Mouse (Mus musculus) heart, embryonic 14.5 days (tissue): ENCODE data around the gene Ksr1. TPM values are rescaled to one million over a fixed set of nuclear protein-coding genes. Genes with fewer than 3 reads are reported as not detected.
A peak's percentile ranks its signal among the peaks of the same experiment; 100 is the strongest.

Source experiments
- ATAC-seq: fragments of 200-750 bp; cut with Nextera tagmentation; 2 replicates; pipeline ENCODE4 v1.8.0; 2017; ENCODE audit warnings: low read depth, moderate TSS enrichment; ENCODE audit not compliant: insufficient number of reproducible peaks, insufficient read depth, low FRiP score
- H3K27ac ChIP-seq, 2 experiments: fragments of 200-500 bp in 1 of 2; fragments of 300-500 bp in 1 of 2; sonication (generic) in 1 of 2; replicated peaks in 1 of 2; 2 replicates each; pipeline ENCODE4 v1.5.1; 2012 to 2014; ENCODE audit warnings: low read depth in 2 of 2, low read length in 2 of 2, control low read depth in 1 of 2, mild to moderate bottlenecking in 1 of 2, mixed read lengths in 1 of 2; ENCODE audit not compliant: control insufficient read depth in 1 of 2, insufficient read depth in 1 of 2
- H3K27me3 ChIP-seq: fragments of 300-500 bp; sonication (generic); 2 replicates; pipeline ENCODE4 v1.6.1; 2014; ENCODE audit warnings: mild to moderate bottlenecking, low read length, control low read depth; ENCODE audit not compliant: control insufficient read depth, insufficient read depth
- H3K36me3 ChIP-seq: fragments of 300-500 bp; sonication (generic); 2 replicates; pipeline ENCODE4 v1.6.1; 2014; ENCODE audit warnings: mild to moderate bottlenecking, control low read depth, low read length, mixed read lengths; ENCODE audit not compliant: control insufficient read depth, insufficient read depth
- H3K4me1 ChIP-seq, 2 experiments: fragments of 200-500 bp in 1 of 2; fragments of 300-500 bp in 1 of 2; sonication (generic) in 1 of 2; 2 replicates each; pipeline ENCODE4 v1.6.1; 2012 to 2014; ENCODE audit warnings: low read length in 2 of 2, control low read depth in 1 of 2, mixed read lengths in 1 of 2; ENCODE audit not compliant: control insufficient read depth in 2 of 2, insufficient read depth in 2 of 2
- H3K4me2 ChIP-seq: fragments of 300-500 bp; sonication (generic); 2 replicates; pipeline ENCODE4 v1.6.1; 2014; ENCODE audit warnings: mild to moderate bottlenecking, low read length
- H3K4me3 ChIP-seq, 2 experiments: fragments of 200-500 bp in 1 of 2; fragments of 300-500 bp in 1 of 2; sonication (generic) in 1 of 2; 2 replicates each; pipeline ENCODE4 v1.5.1; 2012 to 2014; ENCODE audit warnings: low read length in 2 of 2, mild to moderate bottlenecking in 2 of 2, control low read depth in 1 of 2, low read depth in 1 of 2, moderate library complexity in 1 of 2; ENCODE audit not compliant: control insufficient read depth in 1 of 2, insufficient read depth in 1 of 2
- H3K9ac ChIP-seq: fragments of 300-500 bp; sonication (generic); 2 replicates; pipeline ENCODE4 v1.6.1; 2014; ENCODE audit warnings: mild to moderate bottlenecking, low read length
- H3K9me3 ChIP-seq: fragments of 300-500 bp; sonication (generic); 2 replicates; pipeline ENCODE4 v1.6.1; 2016; ENCODE audit warnings: low read length, control low read depth; ENCODE audit not compliant: control insufficient read depth
- WGBS: fragments of 180-500 bp; shearing (Covaris S2); extraction: QIAGEN DNeasy Blood & Tissue Kit; methylation state at CpG from one replicate; pipeline ENCODE4 v1.1.7; 2014; 5-methylcytosine and 5-hydroxymethylcytosine counted together
- polyA plus RNA-seq: library from polyadenylated mRNA; unstranded; fragments of >200 nt; fragmentation: Nextera tagmentation; extraction: Ambion mirVana; gene quantifications from 2 replicates; pipeline ENCODE4 v1.2.1, GENCODE M21; 2014

Ksr1 gene
- polyA plus RNA-seq, 1 experiment from 2014 or later: 5.8 TPM

DNA sequence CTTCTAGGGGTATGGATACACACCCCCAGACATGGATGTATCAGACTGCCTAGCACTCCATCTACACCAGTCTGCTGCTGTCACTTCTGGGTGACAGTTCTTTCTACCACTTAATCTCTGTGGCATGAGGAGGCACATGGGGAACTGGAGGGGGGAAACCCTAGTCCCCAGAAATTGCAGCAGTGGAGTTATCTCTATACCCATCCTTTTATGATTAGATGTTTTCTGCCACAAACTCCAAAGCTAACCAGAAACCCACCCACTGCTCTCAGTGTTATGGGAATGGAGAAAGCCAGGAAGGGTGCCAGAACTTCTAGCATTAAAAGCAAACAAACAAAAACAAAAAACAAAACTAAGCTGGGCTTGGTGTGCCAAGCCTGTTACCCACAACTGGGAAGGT, 92.8 kb downstream of the Ksr1 start:
- Histone ChIP-seq H3K4me2 (no peak overlapping the region), H3K27me3 (no peaks in the 10 kb centered on the region), H3K9me3 (no peaks in the 10 kb centered on the region), H3K4me1 (peaks cover 38 to 58% of the 10 kb centered on the region in 2 experiments), H3K4me3 (no peak overlapping the region), H3K9ac (no peak overlapping the region), H3K36me3 (no peaks in the 10 kb centered on the region), H3K27ac (no peak overlapping the region)
- no peak for ATAC-seq

DNA sequence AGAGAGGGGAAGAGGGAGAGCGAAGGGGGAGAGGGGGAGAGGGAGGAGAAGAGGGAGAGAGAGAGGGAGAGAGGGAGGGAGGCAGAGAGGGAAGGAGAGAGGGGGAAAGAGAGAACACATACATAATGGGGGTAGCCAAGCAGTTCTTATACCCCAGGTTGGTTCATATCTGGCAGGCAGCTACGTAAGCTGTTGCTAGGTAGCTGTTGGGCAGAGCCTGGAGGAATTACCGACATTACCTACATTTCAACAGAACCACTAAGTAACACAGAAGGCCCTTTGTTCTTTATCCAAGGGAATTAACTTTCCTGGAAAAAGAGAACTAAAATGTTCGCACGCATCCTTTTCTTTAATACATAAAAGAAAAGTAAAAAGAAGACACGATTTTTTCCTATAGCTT, 93.4 kb downstream of the Ksr1 start:
- peaks cover 34 to 55% of the 10 kb centered on the region in 2 experiments for H3K4me1 ChIP-seq
- H3K4me2 ChIP-seq: no peak overlapping the region
- no peak overlapping the region for H3K4me3 ChIP-seq
- H3K9me3 ChIP-seq: no peaks in the 10 kb centered on the region
- H3K36me3 ChIP-seq: no peaks in the 10 kb centered on the region
- H3K27me3 ChIP-seq: no peaks in the 10 kb centered on the region
- H3K27ac ChIP-seq: no peak overlapping the region
- WGBS: 80% methylated on average over 6 of the region's 6 CpGs
- no peak for ATAC-seq
- H3K9ac ChIP-seq: no peak overlapping the region

- H3K4me1 ChIP-seq: peaks cover 34 to 58% of the 10 kb centered on the region in 2 experiments
- no peak for ATAC-seq
- no peak overlapping the region for H3K4me3 ChIP-seq
- WGBS: 82% methylated on average over 9 of the region's 9 CpGs
- no peak overlapping the region for H3K9ac ChIP-seq
- no peaks in the 10 kb centered on the region for H3K36me3 ChIP-seq
- no peaks in the 10 kb centered on the region for H3K27me3 ChIP-seq
- no peaks in the 10 kb centered on the region for H3K9me3 ChIP-seq
- H3K4me2 ChIP-seq: no peak overlapping the region
- peak overlapping the region; percentile 57 to 66 for H3K27ac ChIP-seq
Observed at GRCm38 (mm10) chr11:79051522-79051921, 94.7 kb downstream of the Ksr1 start.

GRCm38 (mm10) chr11:79050781-79051507, 95.3 kb downstream of the Ksr1 start:
- Histone ChIP-seq H3K27ac (peak overlapping the region; percentile 57 to 66), H3K4me1 (peaks cover 35 to 56% of the 10 kb centered on the region in 2 experiments), H3K9ac (no peak overlapping the region), H3K36me3 (no peaks in the 10 kb centered on the region), H3K4me3 (no peak overlapping the region), H3K9me3 (no peaks in the 10 kb centered on the region), H3K4me2 (no peak overlapping the region), H3K27me3 (no peaks in the 10 kb centered on the region)
- WGBS: 66% methylated on average over 16 of the region's 16 CpGs
- ATAC-seq: no peak

GRCm38 (mm10) chr11:79048906-79049305, 97.3 kb downstream of the Ksr1 start:
- 82% methylated on average over 4 of the region's 4 CpGs for WGBS
- H3K36me3 ChIP-seq: peaks cover 16% of the 10 kb centered on the region
- no peak overlapping the region for H3K4me3 ChIP-seq
- ATAC-seq: no peak
- no peak overlapping the region for H3K27ac ChIP-seq
- H3K9me3 ChIP-seq: no peaks in the 10 kb centered on the region
- peaks cover 22 to 37% of the 10 kb centered on the region in 2 experiments for H3K4me1 ChIP-seq
- H3K9ac ChIP-seq: no peak overlapping the region
- H3K27me3 ChIP-seq: no peaks in the 10 kb centered on the region
- no peak overlapping the region for H3K4me2 ChIP-seq

GRCm38 (mm10) chr11:79047180-79047727, 99.0 kb downstream of the Ksr1 start:
- Histone ChIP-seq H3K4me2 (no peak overlapping the region), H3K27ac (peak overlapping the region; percentile 53 to 65), H3K36me3 (peaks cover 33% of the 10 kb centered on the region), H3K27me3 (no peaks in the 10 kb centered on the region), H3K9me3 (no peaks in the 10 kb centered on the region), H3K4me3 (no peak overlapping the region), H3K4me1 (peaks cover 19 to 27% of the 10 kb centered on the region in 2 experiments), H3K9ac (peak overlapping the region; percentile 22; the same call in 1 of the 2 replicates)
- ATAC-seq: 0 out of 2 replicates have a peak, but pooled peaks have one; percentile 35
- WGBS: 54% methylated on average over 11 of the region's 11 CpGs

- Histone ChIP-seq H3K9me3 (no peaks in the 10 kb centered on the region), H3K9ac (peak overlapping the region; percentile 22; the same call in 1 of the 2 replicates), H3K4me1 (peaks cover 19 to 26% of the 10 kb centered on the region in 2 experiments), H3K36me3 (peaks cover 39% of the 10 kb centered on the region), H3K27ac (peak overlapping the region; percentile 53 to 65), H3K4me2 (no peak overlapping the region), H3K4me3 (no peak overlapping the region), H3K27me3 (no peaks in the 10 kb centered on the region)
- no peak for ATAC-seq
- WGBS: 43% methylated on average over 8 of the region's 8 CpGs
Observed at GRCm38 (mm10) chr11:79046561-79047155, 99.5 kb downstream of the Ksr1 start.
